Mouse (Mus musculus): ENCODE measurements around the gene Ces1g.

DNA sequence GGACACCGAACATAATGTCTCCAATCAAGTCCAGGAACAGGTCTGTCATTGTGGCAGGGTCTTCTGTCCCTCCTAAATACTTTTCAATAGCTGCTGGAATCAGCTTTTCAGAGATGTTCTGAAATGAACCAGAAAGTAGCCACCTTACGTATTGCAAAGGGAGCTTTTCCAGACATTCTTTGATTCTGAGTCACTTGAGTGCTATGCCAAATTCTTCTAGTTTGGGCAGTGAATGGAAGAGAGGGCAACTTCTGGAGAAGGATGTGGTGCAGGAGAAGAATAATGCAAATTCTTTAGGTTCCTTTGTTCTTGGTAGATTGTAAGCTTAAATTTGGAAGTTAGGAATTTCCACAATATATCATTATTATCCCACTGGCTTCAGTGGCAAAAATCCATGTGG lies 20.1 kb downstream of the Ces1g start:
- TF ChIP-seq ZC3H11A (IDR thresholded peaks at IDR 0.05; ENCODE audit: borderline replicate concordance, low read depth, low read length) (no peak), MAFK (IDR thresholded peaks at IDR 0.05; ENCODE audit: insufficient read depth, low read depth, low read length) (no peak), ZNF384 (IDR thresholded peaks at IDR 0.05; ENCODE audit: low read depth, low read length) (no peak), HCFC1 (IDR thresholded peaks at IDR 0.05; ENCODE audit: borderline replicate concordance, insufficient read depth, low read length) (no peak)
